Mouse (Mus musculus) gastrocnemius, postnatal 10 days (tissue): ENCODE measurements around the gene Ccm2. TPM values are rescaled to one million over a fixed set of nuclear protein-coding genes. Genes with fewer than 3 reads are reported as not detected.
A peak's percentile ranks its signal among the peaks of the same experiment; 100 is the strongest.
"Not testable (repeated sequence)": the region's sequence is repeated elsewhere in the genome, so short reads cannot be mapped to it uniquely, and the experiment has no call there.

Experiments used
- DNase-seq: peaks from one replicate; pipeline ENCODE4 v3.0.0; 2021; ENCODE audit warnings: mixed read lengths
- long read RNA-seq, 2 experiments: library from polyadenylated mRNA; stranded (forward); transcript quantifications; one replicate each; pipeline ENCODE4 v2.0.0; 2021
- total RNA-seq, 2 experiments: library from RNA; stranded (reverse); gene quantifications; 2 replicates each; pipeline ENCODE4 v1.2.3; 2021

Ccm2 gene
- 10 to 100 TPM; 25.9 to 28.1 TPM for total RNA-seq
- long read RNA-seq, experiment 1, transcript Ccm2-201 (10 exons, 1,858 nt) = major isoform, 41 of 61 reads
- long read RNA-seq, experiment 1, partial matches to known transcripts = 3 of 61 reads
- long read RNA-seq, experiment 1, other reads (novel, unspliced or antisense) = 17 of 61 reads
- long read RNA-seq, experiment 2, transcript Ccm2-201 (10 exons, 1,858 nt) = major isoform, 36 of 54 reads
- long read RNA-seq, experiment 2, partial matches to known transcripts = 1 of 54 reads
- long read RNA-seq, experiment 2, other reads (novel, unspliced or antisense) = 17 of 54 reads

DNA sequence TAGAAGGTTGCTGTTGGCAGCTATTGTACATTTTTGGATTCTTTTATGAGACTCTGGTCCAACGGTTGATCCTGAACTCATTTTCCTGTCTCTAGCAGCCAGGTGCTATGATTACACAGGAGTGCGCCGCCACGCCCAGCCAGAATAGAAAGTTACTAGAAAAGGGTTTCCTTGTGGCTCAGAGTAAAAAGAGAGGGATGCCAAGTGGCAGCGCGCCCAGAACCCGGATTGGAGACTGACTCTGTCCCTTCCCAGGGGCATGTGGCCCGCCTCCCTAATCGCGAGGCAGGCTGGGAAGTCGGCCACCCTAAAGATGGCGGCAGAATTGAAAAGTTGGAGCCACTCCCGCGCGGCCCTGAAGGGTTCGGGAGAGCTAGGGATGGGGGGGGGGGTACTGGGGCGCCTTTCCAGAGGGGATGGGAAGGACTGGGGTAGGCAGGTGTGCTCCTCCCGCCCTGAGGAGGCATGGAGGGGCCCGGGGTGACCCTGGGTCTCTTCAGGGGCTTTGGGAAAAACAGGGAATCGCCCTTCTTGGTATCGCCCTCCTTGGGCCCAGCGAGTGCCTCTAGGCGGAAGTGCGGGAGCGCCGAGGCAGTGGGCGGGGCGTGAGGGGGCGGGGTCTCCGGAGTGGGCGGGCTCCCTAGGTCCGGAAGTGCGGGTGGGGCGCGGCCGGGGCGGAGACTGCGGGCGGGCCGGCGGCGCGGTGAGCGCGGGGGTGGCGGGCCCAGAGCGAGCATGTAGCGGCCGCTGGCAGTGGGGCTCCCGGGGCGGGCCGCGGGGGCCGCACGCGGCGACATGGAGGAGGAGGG, at the start of gene Ccm2:
Gene Ccm2 (plus strand): TSS at position 683 of the 809 bp plus-strand sequence.
- DNase-seq = peak; percentile 99

DNA sequence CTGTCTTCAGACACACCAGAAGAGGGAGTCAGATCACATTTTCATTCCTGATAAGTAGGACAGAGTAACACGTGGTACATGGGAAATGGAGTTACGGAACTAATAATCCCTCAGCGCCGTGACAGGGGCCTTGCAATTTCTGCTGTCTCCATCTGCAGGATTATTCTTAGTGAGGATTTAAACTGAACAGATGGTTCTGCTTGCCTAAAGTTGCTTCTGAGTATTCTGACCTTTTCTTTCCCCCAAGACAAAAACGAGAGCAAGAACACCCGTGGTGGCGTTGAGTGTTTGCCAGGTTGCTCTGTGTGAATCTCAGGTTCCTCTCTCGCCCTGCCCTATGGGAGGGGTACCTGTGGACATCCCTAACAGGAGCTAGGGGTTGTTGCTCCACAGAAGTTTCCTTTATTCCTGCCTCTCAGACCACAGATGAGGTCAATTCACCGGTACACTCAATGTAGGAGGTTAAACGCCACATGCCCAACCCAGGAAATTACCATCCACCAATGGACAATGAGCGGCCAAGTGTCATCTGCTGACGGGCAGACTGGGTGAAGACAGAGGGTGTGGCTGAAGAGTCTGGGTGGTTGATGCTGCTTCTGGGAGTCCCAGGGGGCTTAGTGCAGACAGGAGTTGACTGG, 49.3 kb upstream of the Ccm2 start:
- no peak for DNase-seq

DNA sequence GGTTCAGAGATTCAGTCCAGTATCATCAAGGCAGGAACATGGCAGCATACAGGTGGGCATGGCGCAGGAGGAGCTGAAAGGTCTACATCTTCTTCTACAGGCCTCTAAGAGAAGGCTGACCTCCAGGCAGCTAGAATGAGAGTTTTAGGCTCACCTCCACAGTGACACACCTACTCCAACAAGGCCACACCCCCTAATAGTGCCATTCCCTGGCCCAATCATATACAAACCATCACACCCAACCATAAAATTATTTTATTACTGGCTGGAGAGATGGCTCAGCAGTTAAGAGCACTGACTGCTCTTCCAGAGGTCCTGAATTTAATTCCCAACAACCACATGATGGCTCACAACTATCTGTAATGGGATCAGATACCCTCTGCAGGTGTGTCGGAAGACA, 44.2 kb upstream of the Ccm2 start:
- DNase-seq = no peak

DNA sequence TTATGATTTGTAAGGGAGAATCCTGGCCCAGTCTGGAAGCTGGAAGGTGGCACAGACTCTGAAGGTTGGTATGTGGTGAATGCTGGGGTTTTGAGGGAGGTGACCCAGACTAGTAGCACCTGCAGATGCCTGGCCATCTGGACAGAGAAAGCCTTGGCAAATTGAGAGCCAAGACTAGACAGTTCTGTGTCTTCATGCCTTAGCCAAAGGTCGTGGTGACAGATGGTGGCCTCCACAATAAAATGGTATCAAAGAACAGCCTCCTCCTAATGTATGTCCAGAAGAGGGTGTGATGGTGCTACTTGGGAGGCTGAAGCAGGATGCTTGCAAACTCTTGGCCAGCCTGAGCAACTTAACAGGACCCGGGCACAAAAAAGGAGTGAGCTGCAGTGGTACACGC, 42.5 kb upstream of the Ccm2 start:
- no peak for DNase-seq

DNA sequence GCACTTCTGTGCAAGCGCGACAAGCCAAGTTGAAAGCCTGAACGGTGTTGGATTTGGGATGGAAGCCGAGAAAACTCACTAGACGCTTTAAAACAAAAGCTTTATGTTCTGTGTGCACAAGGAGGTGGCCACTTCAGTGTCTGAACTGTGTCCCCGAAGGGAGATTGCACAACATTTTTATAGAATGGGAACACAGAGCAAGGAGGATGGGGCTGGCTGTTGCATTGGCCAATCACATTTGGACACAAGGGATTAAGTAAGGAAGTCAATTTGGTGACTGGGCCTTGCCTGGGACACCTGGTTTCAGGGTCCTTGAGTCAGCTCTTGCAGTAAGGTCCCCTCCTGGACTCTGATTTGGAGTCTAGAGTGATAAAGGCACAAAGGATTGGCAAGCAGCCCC, 42.0 kb upstream of the Ccm2 start:
- no peak for DNase-seq

DNA sequence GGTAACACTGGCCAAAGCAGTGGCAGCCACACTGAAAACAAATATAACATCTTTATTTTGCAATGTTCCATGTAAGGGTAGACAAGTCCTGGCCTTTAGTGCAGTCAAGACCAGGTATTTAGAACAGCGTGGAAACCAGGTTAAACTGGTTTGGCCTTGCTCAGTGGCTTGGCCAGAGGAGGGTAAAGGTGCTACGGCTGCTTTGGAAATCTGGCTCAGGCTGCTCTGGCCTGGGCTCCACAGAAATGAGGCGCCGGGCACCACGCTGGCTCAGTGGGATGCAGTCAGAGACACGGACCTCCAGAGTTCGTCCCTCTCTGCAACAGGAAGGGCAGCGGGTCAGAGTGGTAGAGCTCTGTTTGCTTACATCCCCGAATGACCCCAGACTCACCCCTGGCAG, 40.2 kb upstream of the Ccm2 start:
- no peak for DNase-seq

DNA sequence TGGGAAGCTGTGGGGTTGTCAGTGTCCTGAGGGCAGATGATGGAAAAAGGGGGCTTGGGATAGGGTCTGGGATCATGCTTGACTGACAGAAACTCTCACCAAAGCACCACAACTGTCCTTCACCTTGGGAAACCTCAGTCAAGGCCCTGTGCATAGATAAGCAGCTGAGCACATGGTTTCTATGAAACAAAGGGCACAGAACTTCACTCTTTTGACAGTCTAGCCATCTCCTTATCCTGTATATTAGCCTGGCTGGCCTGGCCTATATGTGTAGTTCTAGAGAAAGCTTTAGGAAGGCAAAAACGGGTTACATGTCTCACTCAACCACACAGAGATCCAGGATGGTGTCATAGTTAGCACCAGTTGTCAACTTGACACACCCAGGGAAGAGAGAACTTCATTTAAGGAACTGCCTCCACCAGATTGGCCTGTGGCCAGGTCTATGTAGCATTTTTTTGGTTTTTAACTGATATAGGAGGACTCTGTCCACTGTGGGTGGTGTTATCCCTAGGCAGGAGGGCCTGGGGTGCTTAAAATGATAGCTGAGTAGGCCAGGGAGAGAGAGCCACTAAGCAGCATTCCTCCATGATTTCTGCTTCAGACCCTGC, 38.3 kb upstream of the Ccm2 start:
- DNase-seq = no peak

DNA sequence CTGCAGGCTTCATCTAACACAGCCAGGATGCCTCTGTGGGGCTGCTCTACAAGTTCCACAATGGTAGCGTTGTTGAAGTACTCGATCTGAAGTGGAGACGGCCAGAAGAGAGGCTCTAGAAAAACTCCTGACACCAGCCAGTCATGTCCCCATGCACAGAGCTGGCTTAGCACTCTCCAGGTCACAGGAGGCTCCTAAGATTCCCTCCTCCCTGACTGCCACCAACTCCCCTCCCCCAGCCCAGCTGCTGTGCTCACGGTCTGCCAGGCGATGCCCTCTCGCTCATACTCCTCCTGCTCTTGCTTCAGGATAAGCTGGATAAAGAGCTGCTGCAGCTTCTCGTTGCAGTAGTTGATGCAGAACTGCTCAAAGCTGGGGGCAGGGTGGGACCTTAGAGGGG, 31.9 kb upstream of the Ccm2 start:
- DNase-seq = peak; percentile 42

DNA sequence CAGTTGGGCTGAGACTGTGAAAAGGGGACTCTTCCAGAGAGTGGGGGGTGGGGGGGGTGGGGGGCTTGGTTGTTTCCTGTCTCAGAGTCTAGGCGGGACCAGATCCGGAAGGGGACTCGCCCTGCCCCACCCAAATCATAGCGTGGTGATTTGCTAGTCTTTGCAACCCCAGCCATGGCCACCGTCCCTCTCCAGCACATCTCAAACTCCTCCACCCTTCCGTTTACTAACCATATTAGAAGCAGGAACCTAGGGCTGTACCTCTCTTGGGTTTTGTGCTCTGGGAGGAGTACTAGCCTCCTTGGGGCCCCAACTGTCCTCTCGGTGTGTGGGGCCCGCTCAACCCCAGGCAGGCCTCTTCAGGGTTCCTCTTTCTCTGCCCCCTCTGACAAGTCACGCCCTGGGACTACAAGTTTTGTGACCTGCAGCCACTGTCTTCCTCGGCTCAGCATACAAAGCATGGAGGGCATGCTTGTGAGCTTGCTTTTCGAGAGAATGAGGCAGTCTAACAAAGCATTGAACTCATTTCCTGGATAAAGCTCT, 27.1 kb upstream of the Ccm2 start:
- no peak for DNase-seq

DNA sequence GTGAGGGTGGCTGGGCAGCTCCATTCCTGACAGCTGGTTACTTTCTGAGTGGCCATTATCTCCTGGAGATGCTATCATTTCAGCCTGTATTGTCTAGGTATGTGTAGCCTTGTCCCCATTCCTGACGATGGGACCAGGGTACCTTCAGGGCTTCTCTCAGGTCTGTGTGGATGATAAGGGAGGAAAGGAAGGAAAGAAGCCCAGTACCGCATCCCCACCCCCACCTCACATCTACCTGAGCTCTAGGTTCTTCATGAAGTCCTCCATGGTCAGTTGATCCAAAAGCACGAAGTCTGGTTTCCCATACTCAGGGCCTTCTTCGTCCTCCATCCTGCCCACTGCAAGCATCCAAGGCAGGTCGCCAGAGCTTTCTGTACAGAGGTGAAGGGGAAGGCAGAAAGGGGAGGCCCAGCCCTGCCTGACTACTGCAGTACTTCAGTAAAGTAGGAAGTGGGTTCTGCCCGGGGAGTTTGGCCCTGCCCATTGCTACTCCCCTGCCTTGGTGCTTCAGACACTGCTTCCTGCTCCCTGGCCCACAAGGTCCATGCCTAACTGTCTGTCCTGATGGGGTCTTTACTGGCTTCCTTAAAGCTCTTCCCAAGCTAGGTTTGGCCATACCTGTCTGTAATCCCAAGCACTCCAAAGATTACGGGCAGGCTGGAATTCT, 26.0 kb upstream of the Ccm2 start, which contains the start of gene Myo1g:
Gene Myo1g (minus strand): TSS at position 459 of the 667 bp plus-strand sequence.
- no peak for DNase-seq

DNA sequence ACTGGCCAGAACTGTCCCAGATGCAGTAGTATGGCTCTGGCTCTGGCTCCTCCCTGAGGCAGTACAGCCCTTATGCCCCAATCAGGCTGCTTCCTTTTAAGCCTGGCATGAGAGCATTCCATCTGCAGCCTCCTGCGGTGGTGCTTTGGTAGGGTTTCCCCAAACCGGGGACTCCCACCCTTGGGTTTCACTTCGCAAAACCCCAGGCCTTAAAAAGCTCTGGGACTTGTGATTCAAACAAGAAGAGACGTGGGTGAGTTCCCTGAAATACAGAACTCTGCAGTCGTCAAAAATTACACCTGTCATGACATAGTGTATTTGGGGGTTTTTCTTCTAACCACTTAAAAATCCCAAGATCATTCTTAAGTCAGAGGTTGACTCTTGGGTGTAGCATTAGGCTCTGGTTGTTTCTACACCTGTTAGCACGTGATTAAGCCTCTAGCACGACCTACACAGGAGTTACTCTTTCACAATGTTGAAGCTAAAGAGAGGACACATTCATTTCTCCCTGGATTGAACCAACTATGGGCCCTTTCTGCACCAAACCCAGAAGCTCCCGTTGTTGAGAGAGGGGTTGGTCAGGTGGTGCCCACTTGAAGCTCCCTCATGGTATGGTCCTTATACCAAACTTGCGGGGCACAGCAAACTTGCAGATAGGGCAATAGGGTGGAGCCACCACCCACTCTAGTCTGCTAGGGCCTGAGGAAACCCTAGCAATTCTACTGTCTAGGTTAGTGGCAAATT, 23.7 kb upstream of the Ccm2 start:
- DNase-seq = no peak

DNA sequence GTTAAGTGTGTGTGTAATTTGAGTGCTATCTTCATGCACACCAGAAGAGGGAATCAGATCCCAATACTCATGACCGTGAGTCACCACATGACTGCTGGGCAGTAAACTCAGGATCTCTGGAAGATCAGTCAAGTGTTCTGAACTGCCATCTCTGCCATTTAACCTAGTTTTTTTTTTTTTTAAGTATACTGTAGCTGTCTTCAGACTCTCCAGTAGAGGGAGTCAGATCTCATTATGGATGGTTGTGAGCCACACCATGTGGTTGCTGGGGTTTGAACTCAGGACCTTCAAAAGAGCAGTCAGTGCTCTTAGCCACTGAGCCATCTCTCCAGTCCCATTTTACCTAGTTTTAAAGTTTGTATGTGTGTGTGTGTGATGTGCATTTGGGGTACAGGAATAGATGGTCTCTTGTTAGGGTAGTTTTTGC, 23.0 kb upstream of the Ccm2 start:
- DNase-seq = no peak

DNA sequence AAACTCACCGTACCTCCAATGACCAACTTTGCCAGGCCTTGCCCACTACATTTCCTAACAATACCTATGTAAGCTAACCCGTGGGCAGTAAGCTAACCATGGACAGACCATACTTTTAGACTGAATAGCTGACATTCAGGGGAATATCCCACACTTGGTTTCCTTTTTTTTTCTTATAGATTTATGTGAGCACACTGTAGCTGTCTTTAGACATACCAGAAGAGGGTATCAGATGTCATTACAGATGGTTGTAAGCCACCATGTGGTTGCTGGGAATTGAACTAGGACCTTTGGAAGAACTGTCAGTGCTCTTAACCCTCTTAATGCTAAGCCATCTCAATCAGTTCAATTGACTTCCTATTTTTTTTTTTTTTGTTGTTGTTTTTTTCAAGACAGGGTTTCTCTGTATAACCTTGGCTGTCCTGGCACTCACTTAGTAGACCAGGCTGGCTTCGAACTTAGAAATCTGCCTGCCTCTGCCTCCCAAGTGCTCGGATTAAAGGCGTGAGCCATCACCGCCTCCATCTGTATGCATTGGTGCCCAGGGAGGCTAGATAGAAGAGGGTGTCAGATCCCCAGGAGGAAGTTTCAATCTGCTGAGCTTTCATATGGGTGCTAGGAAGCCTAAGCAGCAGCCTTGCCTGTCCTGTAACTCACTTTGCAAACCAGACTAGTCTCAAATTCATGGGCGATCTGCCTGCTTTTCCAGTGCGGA, 22.4 kb upstream of the Ccm2 start:
- DNase-seq = no peak

DNA sequence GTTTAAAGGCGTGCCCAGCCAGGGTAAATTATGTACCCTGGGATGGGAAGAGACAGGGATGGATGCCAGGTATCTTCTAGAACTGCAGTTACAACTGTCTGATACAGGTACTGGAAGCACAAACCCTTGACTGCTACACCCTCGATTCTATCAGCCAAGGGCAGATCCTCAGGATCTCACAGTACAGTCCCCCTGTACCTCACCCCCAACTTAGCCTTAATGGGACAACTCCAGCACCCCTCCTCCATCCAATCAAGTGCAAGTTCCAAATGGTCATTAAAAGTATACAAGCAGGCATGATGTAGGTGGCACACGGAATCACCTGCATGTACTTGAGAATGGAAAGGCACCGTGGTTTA, 21.8 kb upstream of the Ccm2 start:
- no peak for DNase-seq

DNA sequence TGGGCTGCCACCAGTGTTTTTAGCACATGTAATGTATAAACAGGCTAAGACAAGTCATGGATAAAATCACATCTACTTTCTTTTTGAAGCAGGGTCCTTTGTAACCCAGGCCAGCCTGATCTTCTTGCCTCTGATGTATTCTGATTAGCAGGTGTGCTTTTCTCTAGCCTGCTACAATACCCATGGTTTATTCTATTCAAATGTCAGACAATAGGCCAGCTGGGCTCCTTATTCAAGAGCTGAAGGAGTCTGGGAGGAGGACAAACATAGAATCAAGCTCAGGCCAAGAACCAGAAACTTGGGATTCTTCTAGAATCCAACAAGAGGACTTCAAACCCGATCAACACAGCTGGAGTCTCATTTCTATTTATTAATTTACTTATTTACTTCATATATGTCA, 21.4 kb upstream of the Ccm2 start:
- no peak for DNase-seq

DNA sequence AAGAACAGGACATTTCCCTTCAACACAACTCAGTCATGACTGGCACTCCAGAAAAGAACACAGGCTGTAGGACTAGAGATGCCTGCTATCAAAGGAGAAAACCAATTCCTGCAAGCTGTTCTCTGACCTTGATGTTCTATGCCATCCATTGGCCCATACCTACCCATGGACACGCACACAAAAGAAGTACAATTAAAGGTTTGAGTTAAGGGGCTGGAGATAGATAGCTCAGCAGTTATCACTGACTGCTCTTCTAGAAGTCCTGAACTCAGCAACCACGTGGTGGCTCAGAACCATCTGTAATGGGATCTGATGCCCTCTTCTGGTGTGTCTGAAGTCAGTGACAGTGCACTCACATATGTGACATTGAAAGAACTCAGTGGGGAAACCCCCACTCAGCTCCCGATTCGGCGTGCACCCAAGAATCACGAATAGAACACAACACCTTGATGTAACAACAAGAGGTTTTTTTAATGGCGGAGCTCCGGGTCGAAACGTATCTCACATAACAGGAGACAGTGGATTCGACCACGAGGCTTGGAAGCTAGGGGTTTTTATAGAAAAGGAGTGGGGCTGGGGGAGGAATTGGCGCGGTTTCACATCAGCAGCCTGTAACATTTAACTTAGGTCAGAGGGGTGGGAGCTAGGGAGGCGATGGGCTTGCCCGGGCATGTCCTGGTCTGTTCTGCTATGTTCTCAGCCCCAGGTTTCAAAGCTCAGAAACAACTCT, 20.0 kb upstream of the Ccm2 start:
- not testable (repeated sequence) for DNase-seq

DNA sequence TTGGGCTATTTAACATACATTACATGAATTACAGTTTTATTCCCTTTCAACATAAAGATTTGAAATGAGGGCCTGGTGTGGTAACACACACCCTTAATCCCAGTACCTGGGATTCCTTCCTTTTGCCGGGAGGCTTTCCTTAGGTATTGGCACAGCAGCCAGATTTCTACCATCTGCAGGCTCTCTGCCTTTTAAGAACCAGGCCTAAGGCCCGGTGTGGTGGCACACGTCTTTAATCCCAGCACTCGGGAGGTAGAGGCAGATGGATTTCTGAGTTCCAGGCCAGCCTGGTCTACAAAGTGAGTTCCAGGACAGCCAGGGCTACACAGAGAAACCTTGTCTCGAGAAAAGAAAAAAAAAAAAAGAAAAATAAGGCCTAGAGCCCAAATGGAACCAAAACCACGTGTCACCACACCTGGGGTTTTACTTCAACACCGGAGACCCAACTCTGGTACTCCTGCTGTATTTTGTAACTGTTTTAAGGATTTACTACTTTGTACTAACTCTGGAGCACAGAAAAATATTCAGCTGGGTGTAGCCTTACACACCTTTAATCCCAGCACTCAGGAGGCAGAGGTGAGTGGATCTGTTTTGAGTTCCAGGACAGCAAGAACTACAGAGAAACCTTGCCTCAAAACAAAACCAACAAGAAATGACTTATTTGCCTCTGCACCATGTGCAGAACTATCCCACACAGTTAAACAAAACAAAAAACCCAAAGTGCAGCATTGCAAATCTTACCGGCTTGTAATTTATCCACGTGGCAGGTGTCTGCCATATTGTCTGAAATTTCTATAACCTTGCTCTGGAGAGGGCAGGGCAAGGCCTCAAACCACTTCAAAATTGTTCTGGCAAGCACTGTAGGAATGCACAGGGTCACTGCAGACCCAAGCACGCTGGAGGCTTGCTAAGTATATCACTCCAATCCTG, 19.2 kb upstream of the Ccm2 start:
- no peak for DNase-seq

DNA sequence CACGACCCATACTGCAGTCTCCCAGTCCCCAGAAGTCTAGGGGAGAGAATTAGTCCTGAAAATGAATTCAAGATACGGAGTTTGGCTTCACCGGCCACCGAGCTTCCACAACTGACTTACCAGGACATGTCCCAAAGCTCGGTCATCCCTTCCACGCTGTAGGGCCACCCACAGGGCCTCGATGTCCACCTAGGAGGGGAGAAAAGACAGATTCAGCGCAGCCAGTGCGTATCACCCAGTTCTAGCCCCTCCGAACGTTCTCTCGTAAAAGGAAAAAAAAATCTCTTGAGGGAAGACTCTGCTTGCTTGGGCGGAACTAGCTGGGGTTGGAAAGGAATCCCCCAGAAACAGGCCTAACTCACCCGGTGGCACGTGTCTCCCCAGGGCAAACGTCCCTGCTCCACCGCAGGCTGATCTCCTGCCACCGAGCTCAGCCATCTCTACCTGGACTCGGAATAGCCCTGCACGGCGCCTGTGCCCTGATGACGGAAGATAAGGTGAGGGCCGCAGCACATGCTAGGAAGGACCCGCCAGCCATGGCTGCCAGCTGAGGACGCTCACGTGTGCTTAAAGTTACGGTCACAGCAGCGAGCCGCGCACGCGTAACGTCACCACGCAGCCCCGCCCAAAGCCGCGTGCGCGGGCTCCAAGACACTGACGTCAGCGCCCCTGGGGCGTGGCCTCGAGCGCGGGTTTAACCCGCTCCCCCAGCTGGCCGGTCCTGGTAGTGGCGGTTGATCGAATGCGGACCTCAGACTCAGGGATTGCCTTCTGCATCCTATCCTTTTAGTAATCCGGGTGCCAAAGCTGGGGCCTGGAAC, 18.3 kb upstream of the Ccm2 start:
- DNase-seq = peak; percentile 100
